Mouse (Mus musculus) left cerebral cortex, postnatal 14 days (tissue): ENCODE data around the gene Svs1. TPM values are rescaled to one million over a fixed set of nuclear protein-coding genes. Genes with fewer than 3 reads are reported as not detected.
A peak's percentile ranks its signal among the peaks of the same experiment; 100 is the strongest.
"Not testable (repeated sequence)": the region's sequence is repeated elsewhere in the genome, so short reads cannot be mapped to it uniquely, and the experiment has no call there.

Experiments
- DNase-seq, 2 experiments: peaks; one replicate each; pipeline ENCODE4 v3.0.0; 2021 to 2022; ENCODE audit warnings: low spot score in 2 of 2, mixed read lengths in 1 of 2
- intact Hi-C: fragments of 180-260 bp; cut with DNase I; formaldehyde crosslinking; loops from one replicate; pipeline ENCODE4 v1.15.1; 2025
- long read RNA-seq, 2 experiments: library from polyadenylated mRNA; stranded (forward); transcript quantifications; one replicate each; pipeline ENCODE4 v2.0.0; 2021
- total RNA-seq, 2 experiments: library from RNA; stranded (reverse); gene quantifications; 2 replicates each; pipeline ENCODE4 v1.2.3; 2021

Gene Svs1
- not detected for total RNA-seq
- long read RNA-seq, experiment 1, result 0 reads
- long read RNA-seq, experiment 2, result 0 reads

GRCm38 (mm10) chr6:48986444-48986990 is at the start of gene Svs1:
Svs1 (plus strand) TSS chr6:48986861.
- intact Hi-C loops, result no loop called here
- DNase-seq, result no peak

GRCm38 (mm10) chr6:48949596-48949995 is 37.1 kb upstream of the Svs1 start:
- intact Hi-C loops, result no loop called here
- DNase-seq, result no peak

- DNase-seq, result no peak
- intact Hi-C loops, result no loop called here
Observed at GRCm38 (mm10) chr6:48950676-48951075, 36.0 kb upstream of the Svs1 start.

GRCm38 (mm10) chr6:48951630-48952029 is 35.0 kb upstream of the Svs1 start:
- intact Hi-C loops, result no loop called here
- DNase-seq, result no peak

GRCm38 (mm10) chr6:48953220-48953619 is 33.4 kb upstream of the Svs1 start:
- intact Hi-C loops, result no loop called here

GRCm38 (mm10) chr6:48954211-48954610 is 32.5 kb upstream of the Svs1 start:
- intact Hi-C loops, result no loop called here
- no peak for DNase-seq

More at GRCm38 (mm10) chr6:48953220-48953619, 33.4 kb upstream of the Svs1 start:
- no peak for DNase-seq

- intact Hi-C loops, result loop anchor here (5.0 kb wide), 3 partner anchors 93 to 308 kb away; partner anchors contain the start of gene Gimap8
- peak; percentile 60 to 67 for DNase-seq
Observed at GRCm38 (mm10) chr6:48954946-48955345, 31.7 kb upstream of the Svs1 start.

GRCm38 (mm10) chr6:48956785-48957184 is 29.9 kb upstream of the Svs1 start:
- DNase-seq, result no peak
- intact Hi-C loops, result loop anchor here (5.0 kb wide), 3 partner anchors 94 to 309 kb away; partner anchors contain the start of gene Gimap8

- peak; percentile 18 to 42 for DNase-seq
Observed at GRCm38 (mm10) chr6:48958053-48958452, 28.6 kb upstream of the Svs1 start.

GRCm38 (mm10) chr6:48959151-48959550 is 27.5 kb upstream of the Svs1 start:
- intact Hi-C loops, result loop anchor here (5.0 kb wide), 3 partner anchors 97 to 312 kb away; partner anchors contain the start of gene Gimap8
- DNase-seq, result not testable (repeated sequence)

More at GRCm38 (mm10) chr6:48958053-48958452, 28.6 kb upstream of the Svs1 start:
- intact Hi-C loops, result loop anchor here (5.0 kb wide), 3 partner anchors 96 to 311 kb away; partner anchors contain the start of gene Gimap8

GRCm38 (mm10) chr6:48966696-48967095 is 20.0 kb upstream of the Svs1 start:
- DNase-seq, result not testable (repeated sequence)
- intact Hi-C loops, result loop anchor here (5.0 kb wide), 1 partner anchor 154 kb away; no protein-coding TSS in a partner anchor

- DNase-seq, result no peak
- intact Hi-C loops, result loop anchor here (5.0 kb wide), 1 partner anchor 156 kb away; no protein-coding TSS in a partner anchor
Observed at GRCm38 (mm10) chr6:48967868-48968267, 18.8 kb upstream of the Svs1 start.

GRCm38 (mm10) chr6:48974663-48975062 is 12.0 kb upstream of the Svs1 start, which contains the start of gene Doxl2:
Doxl2 (plus strand) TSS chr6:48974963.
- no peak for DNase-seq
- intact Hi-C loops, result no loop called here

GRCm38 (mm10) chr6:48979616-48980015 is 7.0 kb upstream of the Svs1 start:
- intact Hi-C loops, result no loop called here
- no peak for DNase-seq

- DNase-seq, result peak; percentile 8 to 26
- intact Hi-C loops, result no loop called here
Observed at GRCm38 (mm10) chr6:48982305-48982704, 4.4 kb upstream of the Svs1 start.

- intact Hi-C loops, result no loop called here
- DNase-seq, result no peak
Observed at GRCm38 (mm10) chr6:48989971-48990370, 3.3 kb downstream of the Svs1 start.

- no peak for DNase-seq
- intact Hi-C loops, result no loop called here
Observed at GRCm38 (mm10) chr6:48991991-48992390, 5.3 kb downstream of the Svs1 start.

- intact Hi-C loops, result no loop called here
- DNase-seq, result no peak
Observed at GRCm38 (mm10) chr6:48998186-48998585, 11.5 kb downstream of the Svs1 start.

- no peak for DNase-seq
- intact Hi-C loops, result no loop called here
Observed at GRCm38 (mm10) chr6:48998796-48999195, 12.1 kb downstream of the Svs1 start.

- intact Hi-C loops, result no loop called here
- peak in 1 of 2 experiments; percentile 18 for DNase-seq
Observed at GRCm38 (mm10) chr6:49003381-49003780, 16.7 kb downstream of the Svs1 start.

- DNase-seq, result peak; percentile 56 to 73
- intact Hi-C loops, result no loop called here
Observed at GRCm38 (mm10) chr6:49007981-49008380, 21.3 kb downstream of the Svs1 start.
